Mouse (Mus musculus): Measurements from ENCODE around the gene Tor1a.
A peak's percentile ranks its signal among the peaks of the same experiment; 100 is the strongest.

The Tor1a gene

DNA sequence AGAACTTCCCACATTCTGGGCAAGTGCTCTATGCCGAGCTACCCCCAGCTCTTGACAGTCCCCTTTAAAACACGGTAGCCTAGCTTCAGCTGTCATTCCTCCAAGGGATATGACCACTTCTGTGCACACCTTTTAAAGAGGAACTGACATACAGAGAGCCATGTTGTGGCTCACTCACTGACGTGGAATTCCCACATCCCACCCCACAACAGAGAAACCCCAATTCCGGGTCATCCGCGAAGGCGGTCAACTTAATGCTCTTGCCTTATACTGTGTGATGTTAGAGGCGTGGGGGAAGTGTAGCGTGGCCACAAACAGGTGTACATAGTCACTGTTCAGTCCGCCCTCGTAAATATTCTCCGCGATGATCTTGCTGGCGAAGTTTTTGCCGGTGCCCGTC lies 907 bp downstream of the Tor1a start:
- no peak for TF ChIP-seq GATA4 (IDR thresholded peaks at IDR 0.05; ENCODE audit: insufficient replicate concordance, low read length)

GRCm38 (mm10) chr2:30965627-30966026 lies 2.1 kb downstream of the Tor1a start:
- no peak for TF ChIP-seq GATA4 (IDR thresholded peaks at IDR 0.05; ENCODE audit: insufficient replicate concordance, low read length)

- peak; percentile 68 for TF ChIP-seq GATA4 (IDR thresholded peaks at IDR 0.05; ENCODE audit: insufficient replicate concordance, low read length)
These were observed 5.0 kb downstream of the Tor1a start for GRCm38 (mm10) chr2:30962570-30963254.

DNA sequence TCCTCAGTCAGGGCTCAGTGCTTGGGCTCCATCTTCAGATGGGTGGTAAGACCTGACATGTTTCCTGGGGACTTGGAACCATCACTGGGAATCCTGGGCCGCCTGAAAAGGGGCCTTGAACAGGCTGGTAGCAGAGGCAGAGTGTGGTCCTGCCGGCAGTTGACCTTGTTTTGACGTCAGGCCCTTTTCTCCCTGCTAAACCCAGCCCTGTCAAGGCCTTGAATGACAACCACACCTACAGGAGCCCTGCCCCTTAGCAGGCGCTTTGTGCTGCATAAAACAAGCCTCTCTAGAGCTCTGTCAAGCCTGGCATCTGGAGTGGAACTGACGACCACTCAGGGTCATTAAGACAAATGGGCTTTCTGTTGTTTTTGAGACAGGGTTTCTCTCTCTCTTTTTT lies 7.9 kb downstream of the Tor1a start:
- TF ChIP-seq GATA4 (IDR thresholded peaks at IDR 0.05; ENCODE audit: insufficient replicate concordance, low read length) = no peak

GRCm38 (mm10) chr2:30958726-30959125 lies 9.0 kb downstream of the Tor1a start:
- peak; percentile 62; the same call in 1 of the 2 replicates for TF ChIP-seq GATA4 (IDR thresholded peaks at IDR 0.05; ENCODE audit: insufficient replicate concordance, low read length)

DNA sequence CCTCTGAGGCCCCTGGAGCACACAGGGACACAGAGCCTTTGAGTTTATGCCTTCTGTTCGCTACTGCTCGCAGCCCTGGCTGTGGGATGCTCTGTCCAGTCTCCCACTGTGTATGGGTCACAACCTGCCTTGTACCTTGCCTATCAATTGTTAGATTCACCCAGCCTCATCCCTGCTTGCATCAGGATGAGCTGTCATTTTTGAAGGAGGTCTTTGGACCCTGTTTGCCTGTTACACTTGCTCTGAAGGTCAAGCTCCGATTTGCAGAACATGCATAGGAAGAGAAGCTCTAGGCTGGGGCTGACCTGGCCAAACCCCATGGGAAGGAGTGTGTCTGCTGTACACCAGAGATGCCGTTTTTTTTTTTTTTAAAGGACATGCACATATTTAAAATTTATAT lies 10.2 kb downstream of the Tor1a start:
- no peak for TF ChIP-seq GATA4 (IDR thresholded peaks at IDR 0.05; ENCODE audit: insufficient replicate concordance, low read length)

GRCm38 (mm10) chr2:30954797-30955196 lies 12.9 kb downstream of the Tor1a start:
- no peak for TF ChIP-seq GATA4 (IDR thresholded peaks at IDR 0.05; ENCODE audit: insufficient replicate concordance, low read length)

GRCm38 (mm10) chr2:30952824-30953490 lies 14.8 kb downstream of the Tor1a start, which contains the start of gene Tor1b:
Gene Tor1b (plus strand): TSS chr2:30952959.
- TF ChIP-seq GATA4 (IDR thresholded peaks at IDR 0.05; ENCODE audit: insufficient replicate concordance, low read length) = no peak

DNA sequence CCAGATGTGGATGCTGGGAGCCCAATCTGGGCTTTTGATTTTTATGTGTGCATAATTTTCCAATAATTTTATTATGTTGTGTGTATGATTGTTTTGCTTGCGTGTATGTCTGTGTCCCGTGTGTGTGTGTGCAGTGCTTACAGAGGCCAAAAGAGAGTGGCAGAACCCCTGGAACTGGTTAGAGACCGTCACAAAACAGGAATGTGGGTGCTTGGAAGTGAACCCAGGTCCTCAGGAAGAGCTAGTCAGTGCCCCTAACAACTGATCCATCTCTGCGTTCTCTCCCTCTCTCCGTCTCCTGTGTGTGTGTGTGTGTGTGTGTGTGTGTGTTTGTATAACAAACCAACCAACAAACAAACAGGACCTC lies 15.3 kb downstream of the Tor1a start:
- no peak for TF ChIP-seq GATA4 (IDR thresholded peaks at IDR 0.05; ENCODE audit: insufficient replicate concordance, low read length)

GRCm38 (mm10) chr2:30942603-30943011 lies 25.1 kb downstream of the Tor1a start:
- TF ChIP-seq GATA4 (IDR thresholded peaks at IDR 0.05; ENCODE audit: insufficient replicate concordance, low read length) = no peak

DNA sequence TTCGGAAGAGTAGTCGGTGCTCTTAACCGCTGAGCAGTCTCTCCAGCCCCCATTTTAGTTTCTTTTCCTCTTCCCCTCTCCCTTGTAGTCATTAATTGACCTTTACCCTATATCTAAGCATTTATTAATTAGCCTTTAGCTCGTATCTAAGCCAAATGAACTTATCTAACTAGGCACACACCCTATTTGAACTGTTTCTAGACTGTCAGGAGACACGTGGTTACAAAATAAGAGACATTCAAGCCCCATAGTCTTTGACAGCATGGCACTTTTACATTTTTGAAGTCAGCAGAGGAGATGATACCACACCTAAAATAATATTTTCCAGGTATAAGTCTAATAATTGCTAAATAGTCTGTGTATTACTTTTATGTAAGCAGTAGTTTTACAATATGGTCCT lies 26.1 kb downstream of the Tor1a start:
- TF ChIP-seq GATA4 (IDR thresholded peaks at IDR 0.05; ENCODE audit: insufficient replicate concordance, low read length) = no peak

DNA sequence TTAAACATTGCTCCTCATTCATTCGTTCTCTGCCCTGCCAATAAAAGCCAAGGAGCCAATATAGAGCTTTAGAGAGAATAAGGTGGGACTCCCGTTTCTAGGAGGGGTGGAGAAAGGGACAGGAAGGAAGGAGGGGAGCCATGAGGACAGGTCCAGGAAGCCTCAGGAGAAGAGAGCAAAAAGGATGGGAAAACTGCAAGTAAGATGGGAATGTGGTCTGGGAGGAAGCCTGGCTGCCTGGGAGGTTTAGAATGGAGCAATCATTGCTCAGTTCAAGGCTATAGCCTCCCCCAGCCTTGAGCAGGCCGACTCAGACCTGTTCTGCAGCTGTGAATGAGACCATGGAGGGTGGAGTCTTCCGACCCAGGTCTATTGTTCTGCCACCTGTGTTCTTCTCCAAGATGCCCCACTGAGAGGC lies 29.1 kb downstream of the Tor1a start:
- no peak for TF ChIP-seq GATA4 (IDR thresholded peaks at IDR 0.05; ENCODE audit: insufficient replicate concordance, low read length)

DNA sequence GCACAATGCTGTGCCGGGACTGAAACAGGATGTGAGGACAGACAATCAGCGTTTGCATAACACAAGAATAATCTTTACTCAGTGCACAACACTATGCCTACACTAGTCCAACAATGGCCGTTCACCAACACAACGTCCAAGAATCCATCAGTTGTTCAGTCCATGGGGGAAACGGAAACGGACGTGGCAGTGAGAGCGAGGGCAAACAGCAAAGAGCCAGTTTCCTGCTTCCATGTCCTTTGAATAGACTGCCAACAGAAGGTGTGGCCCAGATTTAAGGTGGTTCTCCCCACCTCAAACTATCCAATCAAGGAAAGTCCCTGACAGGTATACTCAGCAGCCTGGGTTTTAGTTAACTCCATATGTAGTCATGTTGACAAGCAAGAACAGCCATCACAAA lies 30.0 kb downstream of the Tor1a start:
- TF ChIP-seq GATA4 (IDR thresholded peaks at IDR 0.05; ENCODE audit: insufficient replicate concordance, low read length) = no peak

- TF ChIP-seq GATA4 (IDR thresholded peaks at IDR 0.05; ENCODE audit: insufficient replicate concordance, low read length) = no peak
These were observed 30.9 kb downstream of the Tor1a start for GRCm38 (mm10) chr2:30936808-30937207.

DNA sequence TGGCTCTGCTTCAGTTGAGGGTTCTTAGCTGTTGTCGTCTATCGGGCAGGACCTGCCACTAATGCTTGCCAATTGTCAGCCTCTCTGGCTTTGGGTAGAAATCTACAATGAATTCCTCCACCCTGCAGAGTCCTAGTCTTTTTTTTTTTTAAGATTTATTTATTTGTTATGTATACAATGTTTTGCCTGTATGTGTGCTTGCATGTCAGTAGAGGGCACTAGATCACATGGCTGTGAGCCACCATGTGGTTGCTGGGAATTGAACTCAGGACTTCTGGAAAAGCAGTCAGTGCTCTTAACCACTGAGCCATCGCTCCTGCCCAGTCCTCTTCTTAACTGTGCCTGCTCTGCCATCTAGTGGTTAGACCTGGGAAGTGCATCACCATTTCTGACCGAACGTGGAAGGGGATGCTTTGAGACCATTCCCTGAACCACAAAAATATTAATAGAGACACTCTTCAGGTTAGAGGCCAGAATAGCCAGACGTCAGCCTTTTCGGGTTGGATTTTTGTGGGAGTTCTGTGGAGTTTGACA lies 33.7 kb downstream of the Tor1a start:
- no peak for TF ChIP-seq GATA4 (IDR thresholded peaks at IDR 0.05; ENCODE audit: insufficient replicate concordance, low read length)

DNA sequence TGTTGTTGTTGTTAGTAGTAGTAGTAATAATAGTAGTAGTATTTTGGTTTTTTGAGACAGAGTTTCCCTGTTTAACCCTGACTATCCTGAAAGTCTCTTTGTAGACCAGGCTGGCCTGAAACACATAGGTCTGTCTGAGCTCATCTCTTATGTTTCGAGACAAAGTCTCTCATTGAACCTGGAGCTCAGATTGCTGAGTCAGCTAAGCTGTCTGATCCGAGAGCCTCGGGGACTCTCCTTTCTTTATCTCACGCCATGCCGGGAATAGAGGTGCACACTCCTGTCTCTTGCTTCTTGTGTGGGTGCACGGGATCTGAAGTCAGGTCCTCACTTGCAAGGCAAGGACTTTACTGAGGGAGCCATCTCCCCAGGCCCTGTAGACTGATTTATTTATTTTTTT lies 34.7 kb downstream of the Tor1a start:
- no peak for TF ChIP-seq GATA4 (IDR thresholded peaks at IDR 0.05; ENCODE audit: insufficient replicate concordance, low read length)

Data from liver, adult (tissue).